Mouse (Mus musculus): ENCODE measurements around the gene St3gal3.

DNA sequence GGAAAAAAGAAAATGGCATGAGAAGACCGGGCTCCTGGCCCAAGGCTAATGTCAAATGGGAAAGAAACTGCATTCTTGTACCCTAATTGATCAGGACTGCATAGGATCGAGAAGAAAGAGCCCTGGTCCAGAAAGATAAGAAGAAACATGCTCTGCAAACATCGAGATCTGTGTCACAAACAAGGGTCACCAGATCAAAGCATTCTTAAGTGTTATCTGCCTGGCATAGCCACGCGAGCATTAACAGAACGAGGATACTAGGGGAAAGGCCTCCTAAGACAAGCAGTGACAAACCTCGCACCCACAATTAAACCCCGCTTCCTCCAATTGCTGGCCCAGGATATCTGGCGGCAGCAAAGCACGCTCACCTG lies 13.6 kb upstream of the St3gal3 start:
- TF ChIP-seq CTCF (IDR thresholded peaks at IDR 0.05; ENCODE audit: control insufficient read depth, insufficient read depth, low read length) = no peak
- no peak for TF ChIP-seq POLR2A (IDR thresholded peaks at IDR 0.05; ENCODE audit: borderline replicate concordance, control insufficient read depth, low read depth, low read length)

Data from bone marrow, adult 2 months (tissue).